Mouse (Mus musculus): Measurements from ENCODE around the gene Ppa2. TPM values are rescaled to one million over a fixed set of nuclear protein-coding genes. Genes with fewer than 3 reads are reported as not detected.

Gene Ppa2
- polyA plus RNA-seq, 1 experiment = 37.6 TPM

DNA sequence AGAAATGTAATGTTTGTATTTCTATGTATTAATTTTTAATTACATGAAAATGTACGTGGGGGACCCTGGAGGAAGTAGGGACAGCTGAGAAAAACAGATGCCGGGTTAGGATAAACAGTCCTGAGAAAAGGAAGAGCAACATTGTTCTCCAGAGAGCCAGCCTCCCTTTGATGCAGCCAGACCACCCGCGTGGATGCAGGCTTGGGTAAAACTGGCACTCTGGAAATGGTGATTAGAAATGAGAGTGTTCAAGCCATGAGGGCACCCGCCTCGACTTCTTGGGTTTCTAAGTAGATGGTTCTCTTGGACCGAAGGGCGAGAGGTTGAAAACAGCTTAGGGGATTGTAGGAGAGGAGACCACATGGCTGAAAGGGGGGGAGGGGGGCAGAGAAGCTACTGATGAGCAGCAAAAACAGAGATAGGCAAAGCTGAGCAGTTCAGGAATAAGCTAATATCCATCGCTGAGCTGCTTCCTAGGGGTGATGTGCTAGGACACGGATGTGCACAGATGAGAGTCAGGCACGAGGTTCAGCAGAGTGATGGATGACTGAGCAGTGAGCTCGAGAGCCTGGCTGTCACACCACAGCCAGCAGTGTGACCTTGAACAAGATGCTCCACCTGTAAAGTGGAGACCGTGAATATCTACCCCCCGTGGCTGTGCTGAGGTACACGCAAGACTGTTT, 21.4 kb downstream of the Ppa2 start:
- no peak for DNase-seq (ENCODE audit: low read depth)

GRCm38 (mm10) chr3:133332280-133332679, 22.4 kb downstream of the Ppa2 start:
- no peak for DNase-seq (ENCODE audit: low read depth)

GRCm38 (mm10) chr3:133333267-133334170, 23.6 kb downstream of the Ppa2 start:
- no peak for DNase-seq (ENCODE audit: low read depth)

DNA sequence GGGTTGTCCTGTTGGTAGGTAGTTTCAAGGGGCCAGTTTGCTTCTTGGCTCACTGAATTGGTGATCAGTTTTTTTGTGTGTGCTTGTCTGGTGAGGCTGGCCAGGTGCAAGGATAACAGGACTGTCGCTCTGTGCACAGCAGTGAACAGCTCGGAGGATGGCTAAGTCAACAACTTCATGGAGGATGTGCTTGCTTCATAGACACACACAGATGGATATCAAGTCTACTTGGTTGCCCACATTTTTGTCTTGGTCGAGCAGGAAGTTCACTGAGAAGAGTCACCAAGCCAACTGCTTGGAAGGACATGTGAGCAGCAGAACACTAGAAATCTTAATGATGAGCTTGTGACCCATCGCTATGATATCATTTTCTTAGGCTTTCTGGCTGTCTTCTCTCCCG, 24.8 kb downstream of the Ppa2 start:
- DNase-seq (ENCODE audit: low read depth) = no peak

DNA sequence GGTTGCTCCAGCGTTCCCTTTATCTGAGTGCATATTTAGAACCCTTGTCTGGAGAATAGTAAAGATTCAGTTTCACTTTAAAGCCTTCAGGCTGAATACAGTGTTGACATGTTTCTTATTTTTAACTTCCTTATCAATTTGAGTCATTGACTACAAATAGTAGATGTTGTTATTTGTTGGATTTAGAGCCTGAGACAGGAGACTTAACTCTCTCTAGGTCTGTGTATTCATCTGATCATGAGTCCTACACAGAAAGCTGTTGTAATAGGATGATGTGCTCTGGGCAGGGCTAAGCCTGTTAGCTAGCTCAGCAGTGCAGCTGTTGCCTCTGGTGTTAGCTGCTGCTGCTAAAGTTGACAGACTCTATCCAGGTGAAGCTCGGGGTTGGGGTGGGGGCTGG, 25.3 kb downstream of the Ppa2 start:
- no peak for DNase-seq (ENCODE audit: low read depth)

DNA sequence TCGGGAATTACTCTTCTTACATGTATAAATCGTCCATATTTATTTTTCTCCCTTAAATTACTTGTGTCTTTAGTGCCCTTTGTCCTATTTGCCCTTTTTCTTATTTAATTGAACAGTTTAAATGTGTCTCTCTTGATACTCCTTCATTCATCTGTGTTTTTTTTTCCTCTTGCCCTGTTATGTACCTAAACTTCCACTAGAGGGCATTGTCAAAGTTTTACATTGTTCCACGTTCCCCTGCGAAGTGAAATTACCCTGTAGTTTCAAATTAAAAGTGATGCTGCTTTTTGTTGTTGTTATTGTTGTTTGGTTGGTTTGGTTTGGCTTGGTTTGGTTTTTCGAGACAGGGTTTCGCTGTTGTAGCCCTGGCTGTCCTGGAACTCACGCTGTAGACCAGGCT, 26.5 kb downstream of the Ppa2 start:
- DNase-seq (ENCODE audit: low read depth) = no peak

GRCm38 (mm10) chr3:133338851-133339356, 29.0 kb downstream of the Ppa2 start:
- DNase-seq (ENCODE audit: low read depth) = no peak

DNA sequence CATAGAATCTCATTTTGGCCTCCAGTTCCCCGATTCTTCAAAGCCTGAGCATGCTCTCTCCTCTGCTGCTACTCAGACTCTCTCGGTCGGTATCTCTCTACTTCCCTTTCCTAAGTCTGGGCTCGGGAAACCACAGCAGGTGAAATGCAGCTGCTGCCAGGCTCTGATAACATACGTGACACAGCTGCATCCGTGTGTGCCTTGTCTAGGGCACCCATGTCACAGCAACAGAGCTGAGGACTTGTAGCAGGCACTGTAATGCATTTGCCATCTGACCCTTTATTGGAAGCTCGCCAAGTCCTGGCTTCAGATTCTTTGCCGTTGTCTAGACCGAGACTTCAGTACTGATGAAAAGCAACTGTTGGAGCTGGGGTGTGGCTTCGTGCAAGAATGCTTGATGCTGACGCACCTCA, 29.5 kb downstream of the Ppa2 start:
- DNase-seq (ENCODE audit: low read depth) = no peak

GRCm38 (mm10) chr3:133341106-133341505, 31.2 kb downstream of the Ppa2 start:
- no peak for DNase-seq (ENCODE audit: low read depth)

GRCm38 (mm10) chr3:133347535-133347934, 37.6 kb downstream of the Ppa2 start:
- DNase-seq (ENCODE audit: low read depth) = no peak

DNA sequence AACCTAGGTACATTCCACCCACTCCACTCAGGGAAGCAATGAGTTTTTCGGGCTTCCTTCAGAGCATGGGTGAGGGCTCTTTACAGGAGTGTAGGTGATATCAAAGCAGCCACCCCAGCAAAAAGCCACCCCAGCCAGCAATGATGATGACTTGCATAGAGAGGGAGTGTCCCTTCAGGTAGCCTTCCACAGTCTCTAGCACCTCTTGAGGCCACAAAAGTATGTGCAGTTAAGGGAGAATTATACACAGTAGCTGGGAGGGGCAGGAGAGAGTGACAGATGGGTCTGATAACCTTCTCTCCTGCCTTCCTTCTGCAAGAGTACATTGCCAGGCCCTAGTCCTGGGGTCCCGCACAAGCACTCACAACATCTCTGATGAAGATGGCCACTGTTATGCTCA, 38.9 kb downstream of the Ppa2 start:
- no peak for DNase-seq (ENCODE audit: low read depth)

- no peak for DNase-seq (ENCODE audit: low read depth)
Observed at GRCm38 (mm10) chr3:133357426-133357974, 47.6 kb downstream of the Ppa2 start.

DNA sequence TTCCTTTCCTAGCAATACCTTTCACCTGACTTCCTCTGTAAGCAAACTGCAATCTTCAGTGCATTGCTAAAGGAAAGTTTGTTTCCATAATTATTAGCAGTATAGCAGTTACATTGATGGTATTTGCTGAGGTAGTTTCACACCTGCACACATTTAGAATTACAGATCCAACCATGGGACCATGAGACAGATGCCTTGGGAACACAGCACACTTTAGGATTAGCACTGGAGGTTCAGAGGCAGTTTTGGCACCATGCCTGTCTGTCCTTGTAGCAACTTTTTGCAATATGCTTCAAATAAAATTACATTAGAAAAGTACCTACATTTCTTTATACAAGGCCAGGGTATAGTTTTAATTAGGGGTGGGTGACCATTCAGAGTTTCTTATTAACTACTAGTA, 48.1 kb downstream of the Ppa2 start:
- no peak for DNase-seq (ENCODE audit: low read depth)

- no peak for DNase-seq (ENCODE audit: low read depth)
Observed at GRCm38 (mm10) chr3:133361406-133361805, 51.5 kb downstream of the Ppa2 start.

DNA sequence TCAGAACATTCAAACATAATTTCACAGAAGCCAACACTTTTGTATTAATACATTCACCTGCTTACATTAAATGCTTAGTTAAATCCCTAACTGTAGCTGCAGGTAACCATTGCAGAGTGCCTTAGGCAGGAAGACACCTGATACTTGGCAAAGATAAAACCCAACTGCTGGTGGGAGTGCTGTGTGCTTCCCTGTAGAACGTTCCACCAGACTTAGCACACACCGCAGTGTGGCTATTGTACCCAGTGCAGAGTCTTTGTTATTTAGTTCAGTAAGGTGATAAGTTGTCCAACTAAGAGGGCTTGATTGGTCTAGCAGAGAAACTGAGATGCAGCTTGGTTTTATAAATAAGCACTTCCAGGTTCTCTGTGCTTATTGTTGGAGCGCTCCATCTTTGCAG, 54.2 kb downstream of the Ppa2 start:
- DNase-seq (ENCODE audit: low read depth) = no peak

DNA sequence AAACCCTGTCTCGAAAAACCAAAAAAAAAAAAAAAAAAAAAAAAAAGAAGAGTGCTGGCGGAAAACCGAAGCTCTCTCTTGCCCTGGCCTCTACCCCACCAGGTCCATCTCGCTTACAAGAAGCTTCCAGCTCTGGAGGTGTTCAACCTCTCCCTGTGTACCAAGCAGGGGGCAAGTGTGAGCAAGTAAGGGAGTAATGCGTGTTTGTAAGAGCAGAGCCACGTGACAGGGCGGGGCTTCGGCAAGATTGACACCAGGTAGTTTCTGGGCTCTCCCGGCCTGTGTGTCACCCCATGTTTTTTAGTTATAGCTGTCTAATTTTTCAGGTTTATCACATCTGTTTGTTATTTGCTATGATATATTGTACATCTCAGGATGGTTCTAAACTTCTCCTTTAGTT, 56.2 kb downstream of the Ppa2 start:
- DNase-seq (ENCODE audit: low read depth) = no peak

GRCm38 (mm10) chr3:133378174-133378573, 68.3 kb downstream of the Ppa2 start:
- DNase-seq (ENCODE audit: low read depth) = no peak

DNA sequence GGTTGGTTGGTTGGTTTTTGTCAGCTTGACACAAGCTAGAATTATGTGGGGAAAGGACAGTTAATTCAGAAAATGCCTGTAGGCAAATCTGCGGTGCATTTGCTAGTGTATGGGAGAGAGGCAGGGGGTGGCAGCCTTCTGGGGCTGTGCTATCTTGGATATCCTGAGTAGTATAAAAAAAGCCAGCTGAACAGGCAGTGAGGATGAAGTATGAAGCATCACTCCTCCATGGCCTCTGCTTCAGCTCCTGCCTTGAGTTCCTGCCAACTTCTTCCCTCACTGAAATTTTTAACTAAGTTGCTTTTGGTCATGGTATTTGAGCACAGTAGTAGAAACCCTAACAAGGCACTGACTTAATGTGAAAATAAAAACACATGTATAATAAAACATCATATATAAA, 70.1 kb downstream of the Ppa2 start:
- DNase-seq (ENCODE audit: low read depth) = no peak

GRCm38 (mm10) chr3:133381519-133381918, 71.6 kb downstream of the Ppa2 start:
- no peak for DNase-seq (ENCODE audit: low read depth)

- DNase-seq (ENCODE audit: low read depth) = no peak
Observed at GRCm38 (mm10) chr3:133382147-133382546, 72.2 kb downstream of the Ppa2 start.

- DNase-seq (ENCODE audit: low read depth) = no peak
Observed at GRCm38 (mm10) chr3:133384164-133384708, 74.3 kb downstream of the Ppa2 start.

- no peak for DNase-seq (ENCODE audit: low read depth)
Observed at GRCm38 (mm10) chr3:133387283-133387682, 77.4 kb downstream of the Ppa2 start.
